Mouse (Mus musculus): ENCODE data around the gene Ppargc1a. TPM values are rescaled to one million over a fixed set of nuclear protein-coding genes. Genes with fewer than 3 reads are reported as not detected.

Gene Ppargc1a
- polyA plus RNA-seq, 1 experiment from 2014 or later = 13.3 TPM

DNA sequence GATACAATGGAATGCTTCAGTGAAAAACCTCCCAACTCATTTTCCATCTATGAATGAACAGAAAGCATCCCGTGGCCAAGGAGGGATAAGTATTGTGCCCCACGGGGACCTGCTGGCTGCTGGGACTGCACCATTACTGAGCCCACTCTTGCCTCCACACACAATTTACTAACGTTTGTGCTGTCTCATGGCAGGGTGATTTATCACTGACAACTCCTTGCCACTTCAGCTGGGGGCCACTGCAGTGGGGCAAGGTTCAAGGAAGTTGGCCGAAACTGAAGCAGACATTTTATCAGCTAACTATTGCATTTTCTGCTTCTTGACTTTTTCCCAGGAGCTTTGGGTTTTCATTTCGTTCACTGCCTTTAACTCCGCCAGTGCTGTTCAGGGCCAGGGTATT is 17.5 kb upstream of the Ppargc1a start:
- Histone ChIP-seq H3K4me1 (ENCODE audit: control insufficient read depth, insufficient read depth, low read depth, low read length) (peaks cover 3% of the 10 kb centered on the region; the same call in 1 of the 2 replicates), H3K27ac (ENCODE audit: low read depth, low read length) (no peak overlapping the region), H3K4me2 (ENCODE audit: low read length) (no peak overlapping the region), H3K9ac (ENCODE audit: low read depth, low read length) (no peak overlapping the region), H3K4me3 (ENCODE audit: low read length) (no peak overlapping the region), H3K9me3 (ENCODE audit: control insufficient read depth, low read length) (no peaks in the 10 kb centered on the region), H3K36me3 (ENCODE audit: control insufficient read depth, insufficient read depth, low read length) (no peaks in the 10 kb centered on the region), H3K27me3 (replicated peaks; ENCODE audit: control insufficient read depth, insufficient read depth, low read length) (no peaks in the 10 kb centered on the region)
- ATAC-seq = peak; percentile 56; the same call in 1 of the 2 replicates
- 40% methylated on average over 6 of the region's 6 CpGs for WGBS

DNA sequence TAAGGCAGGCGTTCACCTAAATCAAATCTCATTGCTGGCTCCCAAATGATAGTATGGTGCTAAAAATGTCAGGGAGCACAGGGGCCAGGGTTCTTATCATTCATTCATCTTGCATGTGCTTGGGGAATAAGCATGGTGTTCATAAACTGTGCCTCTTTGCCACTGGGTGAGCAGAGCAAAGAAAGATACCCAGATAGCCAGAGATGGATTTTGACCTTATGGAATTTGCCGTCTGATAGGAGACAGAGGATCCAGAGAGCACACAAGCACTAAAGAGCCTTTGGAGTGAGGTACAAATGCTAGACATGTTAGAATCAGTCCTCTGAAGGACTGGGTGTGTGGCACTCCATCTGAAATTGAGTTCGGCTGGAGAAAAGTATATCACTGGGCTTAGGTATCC is 16.7 kb upstream of the Ppargc1a start:
- 91% methylated on average over 3 of the region's 3 CpGs for WGBS
- Histone ChIP-seq H3K9ac (ENCODE audit: low read depth, low read length) (no peak overlapping the region), H3K4me3 (ENCODE audit: low read length) (no peak overlapping the region), H3K36me3 (ENCODE audit: control insufficient read depth, insufficient read depth, low read length) (no peaks in the 10 kb centered on the region), H3K27me3 (replicated peaks; ENCODE audit: control insufficient read depth, insufficient read depth, low read length) (no peaks in the 10 kb centered on the region), H3K9me3 (ENCODE audit: control insufficient read depth, low read length) (no peaks in the 10 kb centered on the region), H3K27ac (ENCODE audit: low read depth, low read length) (no peak overlapping the region), H3K4me2 (ENCODE audit: low read length) (no peak overlapping the region), H3K4me1 (ENCODE audit: control insufficient read depth, insufficient read depth, low read depth, low read length) (peaks cover 3% of the 10 kb centered on the region; the same call in 1 of the 2 replicates)
- ATAC-seq = no peak

DNA sequence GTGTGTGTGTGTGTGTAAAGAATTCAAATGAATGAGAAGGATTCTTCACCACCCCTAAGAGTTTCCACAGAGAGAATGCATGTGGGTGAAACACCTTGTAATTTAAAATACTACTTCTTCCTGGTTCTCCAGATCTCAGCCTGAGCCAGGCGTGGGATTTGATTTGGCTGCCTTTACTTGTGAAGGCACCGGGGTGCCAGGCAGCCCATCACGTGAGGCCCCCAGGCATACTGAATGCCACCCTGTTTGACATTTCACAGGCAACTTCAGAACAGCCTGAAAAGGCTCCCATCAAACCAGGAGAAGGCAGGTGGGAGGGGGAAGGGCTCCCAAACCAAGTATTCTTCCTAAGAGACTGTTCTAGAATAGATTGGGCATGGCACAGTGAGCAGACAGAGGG is 16.1 kb upstream of the Ppargc1a start:
- Histone ChIP-seq H3K9ac (ENCODE audit: low read depth, low read length) (no peak overlapping the region), H3K36me3 (ENCODE audit: control insufficient read depth, insufficient read depth, low read length) (no peaks in the 10 kb centered on the region), H3K4me1 (ENCODE audit: control insufficient read depth, insufficient read depth, low read depth, low read length) (peaks cover 3% of the 10 kb centered on the region; the same call in 1 of the 2 replicates), H3K27me3 (replicated peaks; ENCODE audit: control insufficient read depth, insufficient read depth, low read length) (no peaks in the 10 kb centered on the region), H3K9me3 (ENCODE audit: control insufficient read depth, low read length) (no peaks in the 10 kb centered on the region), H3K4me3 (ENCODE audit: low read length) (no peak overlapping the region), H3K27ac (ENCODE audit: low read depth, low read length) (no peak overlapping the region), H3K4me2 (ENCODE audit: low read length) (no peak overlapping the region)
- ATAC-seq = no peak
- WGBS = 70% methylated on average over 3 of the region's 3 CpGs

DNA sequence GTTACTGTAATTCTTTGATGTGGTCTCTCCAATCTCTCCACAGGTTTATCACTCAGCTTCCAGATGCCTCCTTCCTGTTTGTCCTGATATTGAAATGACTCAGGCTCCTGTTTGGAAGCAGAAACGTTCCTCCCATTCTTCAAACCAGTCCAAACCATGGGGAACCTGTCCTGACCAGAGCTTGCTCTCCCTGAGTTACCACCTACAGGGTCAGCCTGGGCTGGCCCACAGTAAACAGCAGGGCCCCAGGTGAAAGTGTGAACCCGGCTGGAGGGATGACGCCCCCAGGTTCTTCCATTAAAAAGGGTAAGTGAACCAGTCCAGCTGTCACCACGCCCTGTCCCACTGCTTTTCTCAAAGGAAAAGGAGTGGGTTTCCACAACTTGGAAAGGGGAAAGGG is 15.5 kb upstream of the Ppargc1a start:
- Histone ChIP-seq H3K4me2 (ENCODE audit: low read length) (no peak overlapping the region), H3K9me3 (ENCODE audit: control insufficient read depth, low read length) (no peaks in the 10 kb centered on the region), H3K36me3 (ENCODE audit: control insufficient read depth, insufficient read depth, low read length) (no peaks in the 10 kb centered on the region), H3K9ac (ENCODE audit: low read depth, low read length) (no peak overlapping the region), H3K4me3 (ENCODE audit: low read length) (no peak overlapping the region), H3K27ac (ENCODE audit: low read depth, low read length) (no peak overlapping the region), H3K27me3 (replicated peaks; ENCODE audit: control insufficient read depth, insufficient read depth, low read length) (no peaks in the 10 kb centered on the region), H3K4me1 (ENCODE audit: control insufficient read depth, insufficient read depth, low read depth, low read length) (peaks cover 3% of the 10 kb centered on the region; the same call in 1 of the 2 replicates)
- 53% methylated on average over 4 of the region's 4 CpGs for WGBS
- no peak for ATAC-seq

DNA sequence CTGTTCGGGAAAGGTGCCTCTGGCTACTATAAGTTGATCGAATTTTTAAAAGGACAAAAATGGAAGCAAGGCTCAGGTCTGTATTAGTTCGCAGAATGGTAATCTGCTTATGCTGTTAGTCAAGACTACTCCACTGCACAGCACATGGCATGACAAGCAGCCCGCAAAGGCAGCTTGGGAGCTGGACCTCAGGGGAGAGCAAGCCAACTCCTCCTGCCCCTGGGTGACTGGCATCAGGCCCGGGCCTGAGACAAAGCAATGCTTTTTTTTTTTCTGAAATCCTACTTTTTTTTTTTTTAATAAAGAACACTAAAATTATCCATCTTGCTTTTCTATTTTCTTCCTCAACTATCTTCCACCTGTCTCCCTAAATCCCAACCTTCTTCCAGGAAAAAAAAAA is 15.1 kb upstream of the Ppargc1a start:
- Histone ChIP-seq H3K9ac (ENCODE audit: low read depth, low read length) (no peak overlapping the region), H3K9me3 (ENCODE audit: control insufficient read depth, low read length) (no peaks in the 10 kb centered on the region), H3K27me3 (replicated peaks; ENCODE audit: control insufficient read depth, insufficient read depth, low read length) (no peaks in the 10 kb centered on the region), H3K4me2 (ENCODE audit: low read length) (no peak overlapping the region), H3K4me3 (ENCODE audit: low read length) (no peak overlapping the region), H3K27ac (ENCODE audit: low read depth, low read length) (no peak overlapping the region), H3K36me3 (ENCODE audit: control insufficient read depth, insufficient read depth, low read length) (no peaks in the 10 kb centered on the region), H3K4me1 (ENCODE audit: control insufficient read depth, insufficient read depth, low read depth, low read length) (peaks cover 3% of the 10 kb centered on the region; the same call in 1 of the 2 replicates)
- 0 out of 2 replicates have a peak, but pooled peaks have one; percentile 45 for ATAC-seq
- 80% methylated on average over 5 of the region's 5 CpGs for WGBS

DNA sequence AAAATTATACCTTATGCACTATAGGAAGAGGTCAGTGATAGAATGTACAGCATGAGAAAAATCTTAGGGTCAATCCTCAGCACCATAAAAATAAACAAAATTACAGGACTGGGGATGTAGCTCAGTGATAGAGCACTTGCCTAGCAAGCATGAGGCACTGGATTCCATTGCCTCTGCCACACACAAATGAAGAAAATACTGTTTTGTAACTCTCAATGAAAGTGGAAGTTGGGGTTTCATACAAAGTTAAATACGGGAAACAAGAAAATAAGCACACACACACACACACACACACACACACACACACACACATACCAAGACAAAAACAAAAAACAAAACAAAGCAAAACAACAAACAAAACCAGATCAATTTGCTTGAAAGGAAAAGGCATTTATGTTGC is 10.1 kb upstream of the Ppargc1a start:
- no peak overlapping the region for H3K27ac ChIP-seq (ENCODE audit: low read depth, low read length)
- no peak overlapping the region for H3K4me3 ChIP-seq (ENCODE audit: low read length)
- peaks cover 3% of the 10 kb centered on the region; the same call in 1 of the 2 replicates for H3K4me1 ChIP-seq (ENCODE audit: control insufficient read depth, insufficient read depth, low read depth, low read length)
- no peak overlapping the region for H3K4me2 ChIP-seq (ENCODE audit: low read length)
- 88% methylated on average over 1 of the region's 1 CpGs for WGBS
- no peak overlapping the region for H3K9ac ChIP-seq (ENCODE audit: low read depth, low read length)
- H3K9me3 ChIP-seq (ENCODE audit: control insufficient read depth, low read length) = no peaks in the 10 kb centered on the region
- ATAC-seq = no peak
- H3K27me3 ChIP-seq (replicated peaks; ENCODE audit: control insufficient read depth, insufficient read depth, low read length) = no peaks in the 10 kb centered on the region
- no peaks in the 10 kb centered on the region for H3K36me3 ChIP-seq (ENCODE audit: control insufficient read depth, insufficient read depth, low read length)

DNA sequence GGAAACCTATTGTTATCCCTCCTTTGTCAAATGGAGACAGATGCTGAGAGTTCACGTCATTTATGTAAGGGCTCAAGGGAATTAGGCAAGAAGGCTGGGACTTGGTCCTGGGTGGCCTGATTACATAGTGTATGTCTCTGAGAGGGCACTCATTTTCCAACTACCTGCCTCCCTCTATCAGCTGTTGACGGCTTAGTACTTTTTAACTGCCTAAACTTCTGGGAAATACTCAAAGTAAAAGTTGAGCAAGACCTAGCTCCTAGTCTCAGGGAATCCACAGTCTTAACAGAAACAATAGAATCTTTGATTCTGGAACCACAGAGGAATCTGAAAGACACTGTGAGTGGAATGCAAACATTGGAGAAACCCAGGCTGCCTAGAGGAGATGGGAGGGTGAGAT is 6.2 kb upstream of the Ppargc1a start:
- ATAC-seq = no peak
- Histone ChIP-seq H3K27me3 (replicated peaks; ENCODE audit: control insufficient read depth, insufficient read depth, low read length) (no peaks in the 10 kb centered on the region), H3K9ac (ENCODE audit: low read depth, low read length) (no peak overlapping the region), H3K27ac (ENCODE audit: low read depth, low read length) (no peak overlapping the region), H3K4me3 (ENCODE audit: low read length) (no peak overlapping the region), H3K9me3 (ENCODE audit: control insufficient read depth, low read length) (no peaks in the 10 kb centered on the region), H3K4me2 (ENCODE audit: low read length) (no peak overlapping the region), H3K36me3 (ENCODE audit: control insufficient read depth, insufficient read depth, low read length) (no peaks in the 10 kb centered on the region), H3K4me1 (ENCODE audit: control insufficient read depth, insufficient read depth, low read depth, low read length) (no peaks in the 10 kb centered on the region)
- 45% methylated on average over 2 of the region's 2 CpGs for WGBS

DNA sequence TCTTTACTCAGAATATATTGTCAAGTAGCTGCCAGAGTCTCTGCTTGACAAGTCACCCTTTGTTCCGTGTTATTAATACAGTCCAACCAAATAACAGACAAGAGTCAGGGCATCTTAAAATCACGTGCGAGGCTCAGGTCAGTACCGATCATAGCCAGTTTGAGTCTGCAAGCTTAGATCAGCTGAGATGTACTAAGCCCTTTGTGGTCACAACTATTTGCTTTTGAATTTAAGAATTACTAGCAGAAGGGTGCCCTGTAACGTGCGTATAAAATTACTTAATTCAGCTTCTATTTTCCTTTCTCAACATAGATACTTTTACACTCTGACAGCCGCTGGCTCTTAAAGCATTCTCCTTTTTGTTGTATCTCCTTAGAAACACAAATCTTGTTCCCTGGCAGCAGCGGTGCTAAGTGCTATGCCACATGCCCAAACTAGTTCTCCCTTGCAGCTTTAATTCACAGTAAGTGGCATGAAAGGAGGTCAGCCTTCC is 718 bp upstream of the Ppargc1a start:
- Histone ChIP-seq H3K4me2 (ENCODE audit: low read length) (peak overlapping the region; percentile 28), H3K9me3 (ENCODE audit: control insufficient read depth, low read length) (no peaks in the 10 kb centered on the region), H3K9ac (ENCODE audit: low read depth, low read length) (no peak overlapping the region), H3K27me3 (replicated peaks; ENCODE audit: control insufficient read depth, insufficient read depth, low read length) (no peaks in the 10 kb centered on the region), H3K4me3 (ENCODE audit: low read length) (no peak overlapping the region), H3K36me3 (ENCODE audit: control insufficient read depth, insufficient read depth, low read length) (no peaks in the 10 kb centered on the region), H3K27ac (ENCODE audit: low read depth, low read length) (no peak overlapping the region), H3K4me1 (ENCODE audit: control insufficient read depth, insufficient read depth, low read depth, low read length) (no peaks in the 10 kb centered on the region; the same call in 1 of the 2 replicates)
- peak; percentile 76 for ATAC-seq
- 22% methylated on average over 8 of the region's 8 CpGs for WGBS

DNA sequence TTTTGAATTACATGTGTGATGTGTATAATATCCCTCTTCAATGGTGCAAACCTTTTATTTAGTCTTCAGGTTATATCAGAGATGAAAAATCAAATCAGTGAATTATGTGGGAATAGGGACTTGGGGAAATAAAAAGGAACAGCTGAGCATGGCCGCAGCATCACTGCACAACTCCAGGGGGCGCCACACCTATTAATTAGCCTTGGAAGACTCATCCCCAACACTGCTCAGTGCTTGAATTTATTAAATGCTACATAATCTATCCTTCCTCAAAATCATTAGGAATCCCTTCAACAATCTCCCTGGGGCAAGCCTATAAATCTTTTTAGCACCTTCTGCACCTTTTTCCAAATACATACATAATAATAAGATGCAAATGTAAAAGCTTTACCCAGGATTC is 1.9 kb downstream of the Ppargc1a start:
- Histone ChIP-seq H3K4me2 (ENCODE audit: low read length) (no peak overlapping the region), H3K9ac (ENCODE audit: low read depth, low read length) (no peak overlapping the region), H3K27me3 (replicated peaks; ENCODE audit: control insufficient read depth, insufficient read depth, low read length) (no peaks in the 10 kb centered on the region), H3K9me3 (ENCODE audit: control insufficient read depth, low read length) (no peaks in the 10 kb centered on the region), H3K36me3 (ENCODE audit: control insufficient read depth, insufficient read depth, low read length) (no peaks in the 10 kb centered on the region), H3K27ac (ENCODE audit: low read depth, low read length) (no peak overlapping the region), H3K4me1 (ENCODE audit: control insufficient read depth, insufficient read depth, low read depth, low read length) (no peaks in the 10 kb centered on the region; the same call in 1 of the 2 replicates), H3K4me3 (ENCODE audit: low read length) (no peak overlapping the region)
- 49% methylated on average over 2 of the region's 2 CpGs for WGBS
- ATAC-seq = no peak

DNA sequence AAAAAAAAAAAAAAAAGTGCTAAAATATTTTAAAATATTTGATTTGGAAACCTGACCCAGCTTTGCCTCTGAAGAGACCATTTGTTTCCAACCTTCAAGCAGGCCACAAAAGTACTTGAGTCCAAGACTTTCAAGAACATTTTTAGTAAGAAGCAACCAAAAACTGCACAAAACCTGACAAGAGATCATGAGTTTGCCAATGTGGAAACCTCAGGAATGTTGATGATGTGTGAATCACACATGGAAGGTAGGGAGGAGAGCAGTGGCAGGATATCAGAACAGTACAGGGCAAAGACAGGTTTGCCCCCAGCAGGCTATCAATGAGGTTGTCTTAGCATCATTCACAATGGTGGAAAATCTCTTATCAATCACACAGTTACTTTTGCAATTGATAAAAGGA is 2.5 kb downstream of the Ppargc1a start:
- Histone ChIP-seq H3K27ac (ENCODE audit: low read depth, low read length) (no peak overlapping the region), H3K36me3 (ENCODE audit: control insufficient read depth, insufficient read depth, low read length) (no peaks in the 10 kb centered on the region), H3K27me3 (replicated peaks; ENCODE audit: control insufficient read depth, insufficient read depth, low read length) (no peaks in the 10 kb centered on the region), H3K4me3 (ENCODE audit: low read length) (no peak overlapping the region), H3K4me1 (ENCODE audit: control insufficient read depth, insufficient read depth, low read depth, low read length) (no peaks in the 10 kb centered on the region; the same call in 1 of the 2 replicates), H3K4me2 (ENCODE audit: low read length) (no peak overlapping the region), H3K9me3 (ENCODE audit: control insufficient read depth, low read length) (no peaks in the 10 kb centered on the region), H3K9ac (ENCODE audit: low read depth, low read length) (no peak overlapping the region)
- no peak for ATAC-seq
